Mouse (Mus musculus): ENCODE results near the gene Antxr2. TPM values are rescaled to one million over a fixed set of nuclear protein-coding genes. Genes with fewer than 3 reads are reported as not detected.

The Antxr2 gene
- total and polyA plus RNA-seq, 3 experiments: 12.4 to 50.1 (median 49.8) TPM

DNA sequence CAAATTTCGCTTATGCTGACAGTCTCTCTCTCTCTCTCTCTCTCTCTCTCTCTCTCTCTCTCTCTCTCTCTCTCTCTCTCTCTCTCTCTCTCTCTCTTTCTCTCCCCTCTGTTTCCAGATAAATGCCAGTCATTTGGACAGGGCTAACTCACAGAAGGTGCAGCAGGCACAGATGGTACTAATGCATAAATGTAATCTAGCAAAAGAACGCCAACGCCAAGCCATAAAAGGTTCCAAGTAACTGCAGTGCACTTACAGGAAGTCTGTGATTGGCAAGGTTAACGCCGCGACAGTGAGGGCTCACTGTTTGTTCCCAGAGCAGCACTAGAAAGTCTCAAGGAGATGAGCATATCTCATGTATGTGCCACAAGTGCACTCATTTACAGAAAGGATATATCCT is 123.4 kb downstream of the Antxr2 start:
- no peak for DNase-seq

DNA sequence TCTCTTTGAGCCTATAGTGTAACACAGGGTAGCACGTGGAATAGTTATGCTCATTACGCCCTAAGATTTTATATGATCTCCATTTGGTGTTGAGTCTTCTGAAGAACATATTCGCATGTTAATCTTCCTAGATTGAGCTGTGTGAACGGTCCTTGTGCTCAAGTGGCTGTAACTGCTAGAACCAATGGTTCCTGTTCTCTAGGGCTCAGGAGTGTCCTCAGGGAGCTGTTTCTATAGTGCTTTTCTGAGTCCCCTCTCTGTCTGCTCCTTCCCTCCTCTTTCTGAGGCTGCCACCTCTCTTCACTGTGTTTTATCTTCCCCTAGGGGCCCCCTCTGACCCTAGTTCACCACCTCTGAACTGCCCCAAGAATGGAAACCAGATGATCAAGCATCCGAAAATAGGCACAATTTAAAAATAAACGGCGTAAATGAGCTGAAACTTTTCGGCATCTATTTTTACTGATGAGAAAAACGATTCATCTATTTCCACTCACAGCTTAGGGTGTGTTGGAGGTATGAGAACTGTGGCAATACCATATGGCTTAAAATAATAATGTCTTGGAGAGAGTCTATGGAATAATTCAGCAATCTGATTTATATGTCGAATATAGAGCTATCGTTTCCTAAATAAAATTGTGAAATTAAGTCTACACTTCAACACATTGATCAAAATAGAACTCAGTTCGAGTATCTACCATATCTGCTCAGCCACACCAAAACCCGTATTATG is 124.1 kb downstream of the Antxr2 start:
- no peak for DNase-seq

DNA sequence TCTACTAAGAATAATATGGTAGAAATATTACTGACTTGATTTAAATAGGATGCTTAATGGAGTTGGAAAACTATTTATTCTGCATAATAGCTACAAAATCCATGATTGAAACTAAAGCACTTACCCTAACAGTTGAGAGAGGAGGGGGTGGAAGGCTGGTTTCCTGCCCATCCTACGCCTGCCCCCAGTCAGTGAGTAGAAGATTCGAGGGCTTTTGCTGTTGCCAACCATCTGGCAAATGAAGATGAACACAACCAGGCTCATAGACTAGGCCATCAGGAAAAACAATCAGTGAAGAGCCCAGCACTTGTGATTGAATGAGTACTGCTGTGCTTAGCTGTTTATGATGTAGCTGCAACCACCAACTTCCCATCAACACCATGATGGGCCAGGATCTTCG is 125.0 kb downstream of the Antxr2 start:
- no peak for DNase-seq

DNA sequence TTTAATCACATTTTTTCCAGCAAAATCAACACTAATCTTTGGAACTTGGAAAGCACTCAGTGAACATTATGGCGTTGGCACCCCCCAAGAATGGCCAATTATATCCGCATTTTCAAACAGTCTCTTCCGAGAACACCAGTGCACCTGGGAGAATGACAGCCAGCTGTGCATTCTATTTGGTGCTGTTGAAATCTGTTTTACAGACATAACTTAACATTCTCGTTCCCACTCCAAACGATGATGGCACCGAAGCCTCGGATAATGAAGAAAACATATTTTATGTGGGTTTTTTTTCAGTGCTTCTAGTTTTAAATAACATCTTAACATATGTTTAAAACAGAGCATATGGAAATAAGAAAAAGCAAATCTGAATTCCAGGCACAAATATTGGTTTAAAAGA is 129.7 kb downstream of the Antxr2 start:
- no peak for DNase-seq

DNA sequence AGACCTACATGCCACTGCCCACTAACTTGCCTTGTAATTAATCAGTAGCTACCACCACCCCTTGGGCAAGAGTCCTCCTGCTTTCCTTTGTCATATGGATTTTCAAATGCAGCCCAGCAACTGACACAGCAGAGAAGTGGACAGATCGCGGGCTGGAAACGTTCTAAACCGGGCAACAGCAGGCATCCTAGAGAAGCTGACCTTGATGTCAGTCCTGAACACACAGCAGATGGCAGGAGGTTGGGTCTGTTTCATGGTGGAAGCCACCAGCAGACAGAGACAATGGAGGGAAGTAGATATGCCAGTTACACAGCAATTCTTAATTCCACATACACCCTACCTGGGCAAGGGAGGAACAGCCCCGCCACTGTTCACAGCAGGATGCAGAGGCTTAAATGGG is 131.5 kb downstream of the Antxr2 start:
- no peak for DNase-seq

DNA sequence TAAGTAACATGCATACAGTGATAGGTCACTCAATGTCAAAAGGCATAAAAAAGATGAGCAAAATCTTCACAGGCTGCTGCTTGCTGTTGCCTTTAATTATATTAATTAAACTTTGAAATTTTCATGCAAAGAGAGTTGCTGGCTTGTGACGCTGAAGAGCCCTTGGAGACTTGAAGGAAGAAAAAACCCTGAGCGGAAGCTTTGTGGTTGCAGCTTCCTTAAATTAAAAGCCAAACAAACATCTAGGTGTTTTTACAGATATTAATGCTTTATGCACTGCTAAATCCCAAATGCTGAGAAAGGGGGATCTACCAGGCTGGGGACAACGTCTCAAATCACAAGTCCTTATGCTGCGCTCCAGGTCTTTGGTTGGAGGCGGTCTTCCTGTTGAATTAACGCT is 145.4 kb downstream of the Antxr2 start:
- DNase-seq: no peak

DNA sequence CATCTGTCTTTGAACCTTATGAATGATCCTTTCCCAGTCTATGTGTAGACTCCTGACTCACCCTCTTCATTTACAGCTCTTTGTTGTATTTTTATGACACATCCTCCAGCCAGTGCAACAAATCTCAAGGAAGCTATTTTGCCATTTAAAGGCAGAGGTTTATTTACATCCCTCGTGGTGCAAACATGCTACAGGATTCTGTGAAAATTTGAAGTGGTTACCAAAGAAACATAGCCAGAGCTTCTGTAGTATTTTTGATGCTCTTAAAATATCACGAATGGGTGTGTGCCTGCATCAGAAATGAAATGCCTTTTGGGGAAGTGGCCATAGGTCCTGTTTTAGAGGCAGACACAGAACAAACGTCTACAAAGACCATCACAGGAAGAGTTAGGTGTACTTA is 146.7 kb downstream of the Antxr2 start:
- no peak for DNase-seq

DNA sequence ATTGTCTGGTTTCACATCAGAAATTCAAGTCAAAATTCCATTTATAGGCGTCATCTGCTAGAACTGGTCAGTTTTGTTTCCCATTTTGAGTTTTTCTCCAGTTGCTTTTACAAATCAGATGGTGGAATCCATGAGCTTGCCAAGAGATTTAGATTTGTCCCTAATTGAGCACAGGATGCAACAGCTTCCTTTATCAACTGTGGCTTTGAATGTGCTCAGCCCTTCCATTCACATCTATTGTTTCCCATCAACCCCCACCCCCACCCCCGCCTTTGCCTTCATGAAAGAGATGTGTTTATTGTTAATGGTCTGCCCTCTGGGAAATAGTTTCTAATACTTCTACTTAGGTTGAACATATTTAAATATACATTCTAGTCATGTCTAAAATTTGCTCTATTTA is 149.4 kb downstream of the Antxr2 start:
- no peak for DNase-seq

DNA sequence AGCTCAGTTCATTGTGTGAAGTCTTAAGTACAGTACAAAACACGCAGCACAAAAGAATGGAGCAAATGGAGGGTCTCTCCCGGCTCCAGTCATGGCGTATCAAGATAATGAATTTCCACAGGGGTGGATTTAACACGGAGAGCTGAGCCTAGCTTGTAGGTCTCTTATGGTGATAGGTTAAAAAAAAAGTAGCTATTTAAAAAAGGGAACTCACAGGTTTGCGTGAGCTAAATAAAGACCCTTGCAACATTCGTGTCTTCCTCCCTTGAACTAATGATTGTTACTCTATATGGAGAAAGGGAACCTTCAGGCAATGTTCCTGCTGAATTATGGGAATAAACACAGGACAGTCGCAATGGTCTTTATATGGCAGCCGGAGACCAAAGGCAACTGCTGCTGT is 150.7 kb downstream of the Antxr2 start:
- DNase-seq: no peak

DNA sequence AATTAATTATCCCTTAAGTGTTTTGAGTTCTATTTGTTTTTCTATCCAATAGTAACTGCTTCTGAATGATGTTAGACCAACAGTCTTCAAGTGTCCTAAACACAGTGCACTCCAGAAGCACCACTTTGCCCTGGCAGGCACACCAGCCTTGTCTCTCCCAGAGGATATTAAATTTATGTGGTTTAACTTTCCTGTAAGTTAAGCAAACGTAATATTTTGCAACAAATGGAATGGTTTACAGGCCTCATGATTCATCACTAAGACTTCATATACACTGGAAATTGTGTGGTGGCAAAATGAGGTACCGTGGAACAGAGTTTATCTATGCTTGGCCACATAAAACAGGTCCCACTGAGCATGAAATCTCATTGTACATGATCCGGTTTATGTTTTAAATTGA is 152.0 kb downstream of the Antxr2 start:
- DNase-seq: no peak

DNA sequence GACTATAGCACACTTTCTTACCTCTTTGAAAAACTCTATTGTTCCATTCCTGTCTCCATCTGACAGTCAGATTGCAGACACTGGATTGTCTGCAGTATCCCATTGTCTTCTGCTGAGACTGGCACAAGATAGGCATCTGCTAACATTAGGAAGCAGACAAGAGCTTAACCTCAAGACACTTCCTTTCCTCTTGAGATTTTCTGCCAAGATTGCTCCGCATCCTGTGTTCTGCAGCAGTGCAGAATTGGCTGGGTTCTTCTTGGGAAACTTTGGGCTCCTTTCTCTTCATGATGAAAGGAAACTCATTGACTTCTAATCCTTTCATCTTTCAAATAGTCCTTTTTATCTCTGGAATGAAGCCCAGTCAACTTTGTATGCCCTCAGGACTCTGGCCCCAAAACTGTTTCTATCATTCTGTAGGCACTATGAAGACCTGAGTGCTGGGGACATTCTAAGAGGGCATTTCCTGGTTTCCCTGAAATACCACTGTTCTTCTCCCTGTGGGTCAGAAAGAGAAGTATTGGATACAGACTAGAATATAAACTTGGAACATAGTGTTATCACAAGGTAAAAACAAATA is 152.5 kb downstream of the Antxr2 start:
- DNase-seq: no peak

DNA sequence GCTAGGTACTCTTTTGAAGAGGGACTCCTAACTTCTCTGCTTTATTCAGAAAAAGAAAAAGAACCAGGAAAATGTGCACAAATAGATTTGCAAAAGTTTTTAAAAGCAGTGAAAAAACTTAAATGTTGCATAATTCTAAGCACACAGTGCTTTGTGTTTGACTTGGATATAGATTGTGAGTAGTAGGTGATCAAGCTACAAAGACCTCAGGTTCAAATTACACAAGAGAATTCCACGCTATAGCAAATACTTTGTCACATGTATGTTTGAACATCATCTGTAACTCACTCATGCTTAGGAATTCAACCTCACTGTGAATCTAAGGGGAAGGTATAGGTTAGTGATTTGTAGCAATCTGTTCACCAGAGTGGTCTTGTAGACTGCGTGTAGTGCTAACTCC is 153.9 kb downstream of the Antxr2 start:
- DNase-seq: no peak

DNA sequence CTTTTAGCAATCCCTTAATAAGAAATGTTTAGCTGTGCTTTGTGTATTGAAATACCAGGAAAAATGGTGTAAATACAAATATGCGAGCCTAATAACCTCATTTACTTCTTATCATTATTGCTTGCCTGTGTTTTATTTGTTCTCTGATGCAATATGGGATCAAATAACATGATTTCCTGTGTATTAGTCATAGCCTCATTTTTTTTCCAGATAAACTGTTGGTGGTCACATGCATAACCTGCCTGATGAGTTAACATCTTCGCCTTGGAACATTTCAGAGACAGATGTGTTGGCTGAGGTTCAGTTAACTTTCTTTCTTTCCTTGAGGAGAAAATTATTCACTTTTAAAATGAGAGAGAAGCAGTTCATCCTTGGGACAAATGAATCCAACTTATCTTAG is 162.9 kb downstream of the Antxr2 start:
- DNase-seq: no peak

DNA sequence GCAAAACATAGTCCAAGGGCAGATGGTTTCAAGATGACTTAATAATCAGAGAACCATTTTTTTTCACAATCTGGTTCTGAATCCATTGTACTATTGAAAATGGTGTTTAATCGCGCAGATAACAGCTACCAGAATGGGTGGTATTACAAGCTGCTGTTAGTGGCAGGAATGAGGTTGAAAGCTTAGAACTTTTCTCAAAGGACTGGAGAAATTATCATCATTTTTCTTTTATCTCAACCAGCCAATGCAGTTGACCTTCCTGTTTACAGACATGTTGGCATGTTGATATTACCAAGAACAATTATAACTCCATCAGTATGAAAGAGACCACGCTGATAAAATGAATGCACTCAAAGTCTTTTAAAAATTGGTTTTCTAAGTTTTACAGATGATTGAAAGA is 163.9 kb downstream of the Antxr2 start:
- no peak for DNase-seq

DNA sequence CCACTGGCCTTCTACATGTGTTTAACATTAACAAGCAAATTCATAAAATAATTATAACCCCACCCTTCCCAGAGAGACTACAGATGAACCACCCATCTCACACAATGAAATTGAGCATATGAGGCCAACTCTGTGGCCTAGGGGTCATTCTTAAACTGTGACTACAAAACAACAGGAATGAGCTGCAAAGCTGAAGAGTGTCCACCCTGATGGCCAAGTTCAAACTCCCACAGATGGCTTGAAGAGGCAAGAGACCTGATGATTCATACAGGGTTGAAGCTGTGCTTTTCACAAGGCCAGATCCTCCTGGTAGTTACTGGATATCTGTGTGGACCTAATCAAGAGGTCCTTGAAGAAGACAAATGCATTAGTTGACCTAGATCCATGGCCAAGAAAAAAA is 173.7 kb downstream of the Antxr2 start:
- peak; percentile 29 for DNase-seq

DNA sequence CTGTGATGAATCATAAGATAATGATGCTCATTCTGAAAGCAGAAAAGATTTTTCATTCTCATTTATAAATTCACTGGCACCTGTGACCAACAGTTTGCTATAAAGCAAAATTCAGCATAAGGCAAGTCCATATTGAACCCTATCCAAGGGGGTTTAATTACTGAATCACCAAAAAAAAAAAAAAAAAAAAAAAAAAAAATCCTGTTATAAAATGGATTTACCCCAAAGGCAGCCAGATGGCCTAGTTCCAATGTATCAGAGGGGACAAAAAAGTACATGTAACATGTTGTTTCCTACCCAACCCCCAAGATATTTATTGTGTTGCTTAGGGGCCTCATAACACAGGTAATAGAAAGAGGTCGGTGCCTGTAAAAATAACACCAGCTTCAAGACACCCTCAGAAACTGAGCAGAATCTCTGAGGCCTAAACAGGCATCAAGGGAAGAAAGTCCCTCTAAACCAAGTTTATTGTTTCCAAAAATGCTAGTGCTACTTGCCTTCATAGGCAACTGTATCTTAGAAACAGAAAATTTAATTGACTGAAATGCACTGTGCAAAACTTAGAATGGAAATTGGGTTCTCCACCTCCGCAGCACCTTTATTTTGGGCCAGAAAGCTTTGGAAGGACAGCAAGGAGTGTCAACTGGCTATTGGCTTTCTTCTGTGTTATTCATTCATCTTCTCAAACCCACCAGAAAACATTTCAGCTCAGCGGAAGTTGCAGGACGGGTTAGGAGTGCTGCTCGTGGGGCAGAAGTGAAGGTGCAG is 178.7 kb downstream of the Antxr2 start:
- DNase-seq: no peak

DNA sequence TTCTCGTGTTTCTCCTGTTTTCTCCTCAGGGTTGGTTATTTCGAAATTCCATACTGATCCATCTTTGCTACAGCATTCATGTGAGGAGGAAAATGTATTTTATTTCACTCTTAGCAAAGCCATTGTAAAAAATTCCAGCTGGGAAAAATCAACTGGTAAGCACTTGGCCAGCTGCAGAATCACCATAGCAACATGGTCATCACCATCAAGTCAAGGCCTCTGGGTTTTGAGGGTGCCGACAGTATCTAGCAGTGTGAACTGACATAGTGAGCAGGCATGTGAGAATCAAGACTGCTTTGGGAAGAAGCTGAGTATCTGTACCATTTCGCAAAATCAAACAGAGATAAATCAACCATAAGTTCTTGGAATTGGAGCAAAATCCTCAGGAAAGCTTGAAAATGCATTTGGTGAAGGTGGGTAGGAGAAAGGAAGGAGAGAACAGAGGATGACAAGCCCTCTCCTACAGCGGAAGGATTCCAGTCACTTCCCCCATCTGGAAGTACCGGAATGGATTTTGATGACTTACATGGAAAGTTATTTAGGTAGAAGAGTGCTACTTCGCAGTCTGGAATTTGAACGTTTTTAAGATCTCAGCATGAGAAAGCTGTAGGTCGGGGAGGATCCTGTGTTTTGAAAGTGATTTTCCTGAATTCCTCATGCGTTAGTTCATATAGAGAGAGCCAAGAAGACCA is 183.5 kb downstream of the Antxr2 start:
- DNase-seq: peak; percentile 13

DNA sequence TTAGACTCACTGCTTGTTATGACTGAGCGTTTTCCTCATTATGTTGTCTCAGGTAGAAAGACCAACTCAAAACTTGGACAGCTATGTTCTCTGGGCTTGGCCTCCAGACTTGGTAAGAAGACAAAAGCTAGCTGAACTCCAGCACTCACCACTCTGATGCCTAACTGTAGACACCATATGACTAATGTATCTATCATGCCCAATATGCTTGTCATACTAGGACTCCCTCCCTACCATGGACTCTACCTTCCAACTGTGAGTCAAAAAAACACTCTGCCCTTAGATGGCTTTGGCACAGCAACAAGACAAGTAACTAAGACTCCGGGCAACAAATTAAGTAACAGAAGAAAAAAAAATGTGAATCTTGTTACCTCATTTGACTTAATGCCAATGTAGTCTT is 184.3 kb downstream of the Antxr2 start:
- no peak for DNase-seq

DNA sequence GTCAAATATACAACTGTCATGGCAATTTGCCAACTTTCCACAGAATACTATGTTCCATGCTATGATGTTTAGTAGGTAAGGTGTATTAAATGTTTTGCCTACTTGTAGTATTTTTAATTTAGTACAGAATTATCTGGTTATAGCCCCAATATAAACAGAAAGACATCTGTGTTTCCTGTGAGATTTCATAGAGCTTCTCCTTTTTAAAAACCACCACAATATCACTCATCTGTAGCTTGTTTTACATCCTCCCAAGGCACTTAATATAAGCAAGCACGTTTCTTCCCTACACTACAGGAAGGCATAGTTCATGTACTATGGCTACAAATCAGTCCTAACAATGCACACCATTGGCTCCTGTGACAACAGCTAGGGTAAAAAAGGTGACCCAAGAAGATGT is 188.8 kb downstream of the Antxr2 start:
- DNase-seq: no peak

DNA sequence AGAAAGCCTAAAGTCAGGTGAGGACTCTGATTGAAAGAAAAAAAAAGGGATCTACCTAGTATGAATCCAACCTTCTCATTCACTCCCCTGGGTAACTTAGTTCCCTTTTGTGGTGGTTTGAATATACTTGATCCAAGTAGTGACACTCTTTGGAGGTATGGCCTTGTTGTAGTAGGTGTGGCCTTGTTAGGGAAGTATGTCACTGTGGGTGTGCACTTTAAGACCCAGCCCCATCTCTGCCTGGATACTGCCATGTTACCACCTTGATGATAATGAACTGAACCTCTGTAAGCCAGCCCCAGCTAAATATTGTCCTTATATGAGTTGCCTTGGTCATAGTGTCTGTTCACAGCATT is 190.9 kb downstream of the Antxr2 start:
- no peak for DNase-seq

DNA sequence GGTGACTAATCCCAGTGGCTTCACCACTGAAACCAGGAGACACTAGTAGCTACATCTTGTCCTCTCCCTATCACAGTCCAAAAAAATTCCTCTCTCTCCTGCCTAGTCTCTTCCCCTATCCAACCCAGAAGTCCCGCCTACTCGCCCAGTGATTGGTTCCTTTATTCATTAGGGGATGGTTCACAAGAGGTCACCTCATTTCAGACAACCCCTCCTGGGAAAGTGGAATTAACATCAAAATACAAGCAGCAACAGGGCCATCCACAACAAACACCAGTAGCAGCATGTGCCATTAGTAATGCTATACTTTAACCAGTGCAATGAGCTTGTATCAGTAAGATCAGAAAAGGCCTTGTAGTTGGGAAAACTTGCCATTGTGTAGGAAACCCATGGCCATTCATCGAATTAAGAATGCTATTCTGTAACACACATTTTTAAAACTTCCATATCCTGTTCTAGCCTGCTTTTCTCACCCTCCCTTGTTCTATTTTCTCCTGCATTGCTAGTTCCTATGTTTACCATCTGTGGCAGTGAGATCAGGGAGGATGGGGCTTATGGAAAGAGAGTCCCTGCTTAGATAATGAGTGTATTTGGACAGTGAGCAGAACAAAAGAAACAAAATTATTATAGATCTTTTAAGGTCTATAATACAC is 191.4 kb downstream of the Antxr2 start:
- no peak for DNase-seq

DNA sequence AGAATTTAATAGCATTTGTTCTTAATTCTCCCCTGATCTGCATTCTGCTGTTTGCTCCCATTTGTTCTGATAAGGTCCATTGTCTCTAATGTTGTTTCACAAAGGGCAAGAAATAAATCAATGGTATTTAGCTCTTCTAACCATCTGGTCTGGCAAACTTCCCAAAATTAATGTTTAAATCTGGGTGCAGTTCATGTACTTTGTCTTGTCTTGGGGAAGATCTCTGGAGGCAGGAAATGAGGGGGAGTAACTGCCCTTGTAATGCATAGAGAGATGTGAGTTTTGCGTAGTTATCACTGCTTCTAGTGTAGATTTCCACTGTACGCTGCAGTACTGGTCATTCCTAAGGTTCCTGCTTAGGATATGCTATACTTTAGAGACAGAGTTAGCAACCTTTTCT is 193.5 kb downstream of the Antxr2 start:
- DNase-seq: no peak

DNA sequence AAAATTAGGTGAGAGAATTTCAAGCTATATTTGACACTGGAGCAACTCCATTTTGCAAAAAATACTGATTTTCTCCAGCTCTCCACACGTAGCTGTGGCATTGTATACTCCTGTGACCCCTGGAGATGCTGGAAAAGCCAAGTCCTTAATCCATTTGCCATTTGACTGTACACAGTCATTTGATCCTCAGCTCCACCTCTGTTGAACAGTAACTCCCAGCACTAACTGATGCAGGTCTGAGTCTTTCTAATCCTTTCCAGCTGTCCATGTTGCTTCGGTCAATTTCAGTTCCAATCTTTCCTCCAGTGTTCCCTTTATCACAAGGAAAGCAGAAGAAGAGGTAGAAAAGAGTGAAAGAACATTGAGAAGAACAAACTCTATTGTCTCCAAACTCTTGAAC is 195.4 kb downstream of the Antxr2 start:
- DNase-seq: no peak
